Mouse (Mus musculus) E14TG2a.4 (cell line): ENCODE measurements at regions not wholly inside any gene's neighbourhood (a gene's known extent, or its start where the extent isn't known, plus 50 kb on each side); places are given as distances from the start of the nearest gene placed in this dataset.

Experiments
- CTCF ChIP-seq: conservative IDR thresholded peaks from 2 replicates; pipeline ENCODE4 v1.5.1; 2014; ENCODE audit warnings: low read length
- NANOG ChIP-seq: IDR thresholded peaks from 2 replicates; pipeline ENCODE4 v1.6.1; 2014; ENCODE audit warnings: borderline replicate concordance, low read length, mixed read lengths
- POU5F1 ChIP-seq: IDR thresholded peaks from 2 replicates; pipeline ENCODE4 v1.6.1; 2014; ENCODE audit warnings: low read length, borderline replicate concordance

DNA sequence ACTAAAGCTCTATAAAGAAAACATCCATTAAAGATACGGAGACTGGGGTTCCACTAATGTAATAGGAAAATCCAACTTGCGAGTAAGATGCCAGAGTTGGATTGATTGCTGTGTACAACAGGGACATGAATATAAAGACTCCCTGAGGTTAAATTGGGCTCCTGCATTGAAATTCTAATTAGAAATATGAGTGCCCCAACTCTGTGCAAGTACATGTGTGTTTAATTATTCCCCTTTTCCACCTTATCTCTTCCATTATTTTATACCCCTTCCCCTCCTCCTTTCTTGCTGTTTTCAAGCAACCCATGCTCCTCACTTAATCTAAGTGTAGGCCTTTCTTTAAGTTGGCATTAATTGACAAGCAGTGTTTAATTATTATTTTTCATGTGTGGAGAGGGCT is 315.7 kb upstream of the G2e3 start:
- no peak for TF ChIP-seq CTCF
- no peak for TF ChIP-seq POU5F1
- TF ChIP-seq NANOG: no peak
